In the genomic region with DNA sequence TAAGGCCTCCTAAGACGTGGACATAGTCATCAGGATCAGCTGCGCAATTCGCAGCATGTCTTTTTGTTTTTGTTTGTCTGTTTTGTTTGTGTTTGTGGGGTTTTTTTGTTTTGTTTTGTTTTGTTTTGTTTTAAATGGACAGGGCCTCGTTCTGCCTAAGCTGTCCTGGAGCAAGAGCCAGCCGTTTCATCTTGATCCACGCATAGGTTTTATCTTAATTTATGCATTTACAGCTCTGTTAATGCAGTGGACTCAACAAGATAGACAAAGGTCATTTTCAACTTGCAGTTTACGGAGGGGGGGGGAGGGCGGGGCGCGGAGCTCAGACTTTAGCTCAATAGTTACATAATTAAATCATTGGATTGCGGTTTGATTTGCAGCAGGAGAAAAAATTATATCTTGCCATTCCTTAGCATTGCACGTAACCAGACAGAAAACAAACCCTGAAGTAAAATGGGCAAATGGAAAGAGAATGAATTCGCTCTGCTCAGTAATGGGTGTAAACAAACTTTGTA, we compare ENCODE assay signal across 7 mouse cellular contexts. TPM values are rescaled to one million over a fixed set of nuclear protein-coding genes. Genes with fewer than 3 reads are reported as not detected.
DNase-seq lines count a peak whose midpoint lies in the region; ATAC-seq and TF ChIP-seq lines count a peak whose summit lies in the region.

No protein-coding gene starts in this region.

- peak overlapping the region; percentile 97 for H3K27ac ChIP-seq in kidney, adult 2 months (ENCODE audit: insufficient read depth, low read depth, low read length)
- H3K27ac ChIP-seq in embryonic facial prominence, embryonic 10.5 days (replicated peaks), result peak overlapping the region; percentile 81; the same call in 1 of the 2 replicates
- H3K27ac ChIP-seq in forebrain, embryonic 13.5 days, result no peak overlapping the region
- peak overlapping the region; percentile 91 for H3K27ac ChIP-seq in liver, postnatal 0 days (ENCODE audit: low read depth)

- no peak for TF ChIP-seq CTCF in kidney, adult 2 months (conservative IDR thresholded peaks at IDR 0.05; ENCODE audit: insufficient read depth, insufficient read length, low read depth, low read length)
- TF ChIP-seq CTCF in liver, postnatal 0 days (IDR thresholded peaks at IDR 0.05; ENCODE audit: low read depth), result no peak

- peaks cover 27% of the 10 kb centered on the region for H3K4me1 ChIP-seq in kidney, adult 2 months (ENCODE audit: control insufficient read depth, insufficient read depth, low read length)
- H3K4me1 ChIP-seq in embryonic facial prominence, embryonic 10.5 days, result peaks cover 26% of the 10 kb centered on the region
- peaks cover 16% of the 10 kb centered on the region for H3K4me1 ChIP-seq in forebrain, embryonic 13.5 days
- peaks cover 12% of the 10 kb centered on the region for H3K4me1 ChIP-seq in liver, postnatal 0 days (ENCODE audit: insufficient read depth)

- DNase-seq in kidney, adult 2 months, result peak; percentile 37
- DNase-seq in kidney, adult 11 months, result no peak
- DNase-seq in embryonic facial prominence, embryonic 10.5 days (ENCODE audit: low spot score), result no peak
- no peak for DNase-seq in liver, postnatal 0 days
- no peak for DNase-seq in left cerebral cortex, postnatal 10 days (ENCODE audit: extremely low spot score in 1 of 2, low spot score in 2 of 2)
- no peak for DNase-seq in layer of hippocampus, postnatal 14 days (ENCODE audit: low spot score in 2 of 2)

- no peak overlapping the region for H3K9ac ChIP-seq in forebrain, embryonic 13.5 days
- H3K9ac ChIP-seq in liver, postnatal 0 days (replicated peaks), result peak overlapping the region; percentile 72

- no peak for TF ChIP-seq POLR2A in kidney, adult 2 months (IDR thresholded peaks at IDR 0.05; ENCODE audit: low read depth, low read length)

- ATAC-seq in forebrain, embryonic 13.5 days, result no peak
- ATAC-seq in liver, postnatal 0 days, result no peak

- intact Hi-C loops in left cerebral cortex, postnatal 10 days (cut with DNase I), result no loop called here

- no peak for TF ChIP-seq EP300 in liver, postnatal 0 days (IDR thresholded peaks at IDR 0.05; ENCODE audit: low read depth)

- H3K27me3 ChIP-seq in kidney, adult 2 months (replicated peaks; ENCODE audit: control insufficient read depth, insufficient read depth, low read length), result no peaks in the 10 kb centered on the region
- 0 out of 2 replicates have a peak, but pooled peaks cover 3% of the 10 kb centered on the region for H3K27me3 ChIP-seq in embryonic facial prominence, embryonic 10.5 days (replicated peaks; ENCODE audit: low read depth, poor library complexity, severe bottlenecking)
- 0 out of 2 replicates have a peak, but pooled peaks cover 3% of the 10 kb centered on the region for H3K27me3 ChIP-seq in forebrain, embryonic 13.5 days
- H3K27me3 ChIP-seq in liver, postnatal 0 days (ENCODE audit: insufficient read depth, low read length), result no peaks in the 10 kb centered on the region

- H3K36me3 ChIP-seq in kidney, adult 2 months (ENCODE audit: control insufficient read depth, insufficient read depth, low read length), result no peaks in the 10 kb centered on the region
- H3K36me3 ChIP-seq in embryonic facial prominence, embryonic 10.5 days (replicated peaks), result no peaks in the 10 kb centered on the region
- H3K36me3 ChIP-seq in forebrain, embryonic 13.5 days (ENCODE audit: poor library complexity, severe bottlenecking), result no peaks in the 10 kb centered on the region
- H3K36me3 ChIP-seq in liver, postnatal 0 days (replicated peaks; ENCODE audit: insufficient read depth, low read length), result no peaks in the 10 kb centered on the region

- WGBS in kidney, adult 2 months, result 48% methylated on average over 13 of the region's 13 CpGs
- WGBS in embryonic facial prominence, embryonic 10.5 days, result 83% methylated on average over 13 of the region's 13 CpGs
- WGBS in forebrain, embryonic 13.5 days, result 81% methylated on average over 13 of the region's 13 CpGs
- WGBS in liver, postnatal 0 days (ENCODE audit: insufficient replicate concordance), result 63% methylated on average over 13 of the region's 13 CpGs

- peak overlapping the region; percentile 70 for H3K4me3 ChIP-seq in kidney, adult 2 months (ENCODE audit: insufficient read depth, low read depth, low read length)
- H3K4me3 ChIP-seq in embryonic facial prominence, embryonic 10.5 days, result peak overlapping the region; percentile 66
- H3K4me3 ChIP-seq in forebrain, embryonic 13.5 days, result no peak overlapping the region
- H3K4me3 ChIP-seq in liver, postnatal 0 days (ENCODE audit: low read depth, low read length), result peak overlapping the region; percentile 56

- no peaks in the 10 kb centered on the region for H3K9me3 ChIP-seq in embryonic facial prominence, embryonic 10.5 days
- no peaks in the 10 kb centered on the region for H3K9me3 ChIP-seq in forebrain, embryonic 13.5 days (replicated peaks)
- H3K9me3 ChIP-seq in liver, postnatal 0 days (ENCODE audit: low read length), result no peaks in the 10 kb centered on the region

- H3K4me2 ChIP-seq in forebrain, embryonic 13.5 days, result peak overlapping the region; percentile 63; the same call in 1 of the 2 replicates
- peak overlapping the region; percentile 81 for H3K4me2 ChIP-seq in liver, postnatal 0 days (ENCODE audit: low read depth, low read length)

RNA-seq across cellular contexts. Expression of a gene that starts 1.3 kb away (rescaled TPM):
- polyA plus RNA-seq in kidney, adult 2 months (2012; rRNA removed), result 115 and 124 TPM in 2 replicates
- 13.8 and 17.6 TPM in 2 replicates for polyA plus RNA-seq in embryonic facial prominence, embryonic 10.5 days (2016; fragmentation: Nextera tagmentation; extraction: Ambion mirVana)
- 3.4 and 4.6 TPM in 2 replicates for polyA plus RNA-seq in forebrain, embryonic 13.5 days (2015; fragmentation: Nextera tagmentation; extraction: Ambion mirVana)
- polyA plus RNA-seq in liver, postnatal 0 days (2015; fragmentation: Nextera tagmentation; extraction: Ambion mirVana), result 47.0 and 47.8 TPM in 2 replicates
- total RNA-seq in left cerebral cortex, postnatal 10 days (2021), result 1 to 10 TPM; 1.7 to 2.4 TPM
- 1 to 10 TPM; 4.0 to 5.0 TPM for total RNA-seq in layer of hippocampus, postnatal 14 days (2021)
